In genomic region chr1:66777878-66778277, GRCm38 (mm10) we compare ENCODE assay signal across 13 mouse cellular contexts. TPM values are rescaled to one million over a fixed set of nuclear protein-coding genes. Genes with fewer than 3 reads are reported as not detected.
DNase-seq lines count a peak whose midpoint lies in the region; ATAC-seq and TF ChIP-seq lines count a peak whose summit lies in the region.
"Had no signal": no experiment of that assay in that cellular context is flagged by ENCODE, and none has a peak within 500 bp of the region (broad histone marks: within the 10 kb centered on the region; RNA-seq: fewer than 3 reads in every experiment).

No protein-coding gene starts in this region.

- no peaks in the 10 kb centered on the region for H3K4me1 ChIP-seq in cerebellum, adult 2 months (ENCODE audit: control insufficient read depth, insufficient read depth, low read length)
- no peaks in the 10 kb centered on the region; the same call in 1 of the 2 replicates for H3K4me1 ChIP-seq in heart, adult 2 months (ENCODE audit: control insufficient read depth, insufficient read depth, low read length)
- H3K4me1 ChIP-seq in heart, embryonic 12.5 days (replicated peaks), result no peaks in the 10 kb centered on the region
- H3K4me1 ChIP-seq: embryonic facial prominence, embryonic 13.5 days; hindbrain, embryonic 12.5 days; liver, embryonic 13.5 days; midbrain, embryonic 12.5 days had no signal

- H3K9me3 ChIP-seq in heart, embryonic 12.5 days (replicated peaks), result no peaks in the 10 kb centered on the region
- H3K9me3 ChIP-seq: embryonic facial prominence, embryonic 13.5 days; hindbrain, embryonic 12.5 days; liver, embryonic 13.5 days; midbrain, embryonic 12.5 days had no signal

- TF ChIP-seq EP300 in heart, adult 2 months (IDR thresholded peaks at IDR 0.05; ENCODE audit: insufficient read depth, low read depth, low read length), result no peak

- H3K79me2 ChIP-seq in heart, adult 2 months (replicated peaks; ENCODE audit: control insufficient read depth, insufficient read depth, low read length), result no peaks in the 10 kb centered on the region

- 10% methylated on average over 2 of the region's 2 CpGs for WGBS in cerebellum, adult 2 months
- 32% methylated on average over 2 of the region's 2 CpGs for WGBS in heart, adult 2 months
- WGBS in heart, embryonic 12.5 days, result 78% methylated on average over 2 of the region's 2 CpGs

- H3K4me3 ChIP-seq in cerebellum, adult 2 months (replicated peaks; ENCODE audit: insufficient read depth, low read depth, low read length), result no peak overlapping the region
- H3K4me3 ChIP-seq in heart, adult 2 months, result no peak overlapping the region
- H3K4me3 ChIP-seq in heart, embryonic 12.5 days, result no peak overlapping the region
- H3K4me3 ChIP-seq: embryonic facial prominence, embryonic 13.5 days; hindbrain, embryonic 12.5 days; liver, embryonic 13.5 days; midbrain, embryonic 12.5 days had no signal

- no peak for ATAC-seq in heart, embryonic 12.5 days (ENCODE audit: insufficient number of reproducible peaks, low FRiP score)

- TF ChIP-seq CTCF in cerebellum, adult 2 months (IDR thresholded peaks at IDR 0.05; ENCODE audit: borderline replicate concordance, insufficient read depth, low read depth, low read length), result no peak
- no peak for TF ChIP-seq CTCF in heart, adult 2 months (IDR thresholded peaks at IDR 0.05)

- H3K36me3 ChIP-seq in heart, adult 2 months (ENCODE audit: control insufficient read depth, insufficient read depth, low read length), result peaks cover 5% of the 10 kb centered on the region
- H3K36me3 ChIP-seq in heart, embryonic 12.5 days, result peaks cover 6% of the 10 kb centered on the region; the same call in 1 of the 2 replicates
- H3K36me3 ChIP-seq: hindbrain, embryonic 12.5 days; liver, embryonic 13.5 days; midbrain, embryonic 12.5 days had no signal

- no peak overlapping the region for H3K9ac ChIP-seq in heart, adult 2 months (ENCODE audit: low read depth, low read length)
- H3K9ac ChIP-seq in heart, embryonic 12.5 days, result no peak overlapping the region
- H3K9ac ChIP-seq: embryonic facial prominence, embryonic 13.5 days; hindbrain, embryonic 12.5 days; liver, embryonic 13.5 days; midbrain, embryonic 12.5 days had no signal

- no peak overlapping the region for H3K27ac ChIP-seq in cerebellum, adult 2 months (ENCODE audit: insufficient read depth, low read length)
- H3K27ac ChIP-seq in heart, adult 2 months, result no peak overlapping the region
- H3K27ac ChIP-seq in heart, embryonic 12.5 days (ENCODE audit: poor library complexity, severe bottlenecking), result no peak overlapping the region
- H3K27ac ChIP-seq: embryonic facial prominence, embryonic 13.5 days; hindbrain, embryonic 12.5 days; liver, embryonic 13.5 days; midbrain, embryonic 12.5 days had no signal

- no peak for TF ChIP-seq POLR2A in cerebellum, adult 2 months (IDR thresholded peaks at IDR 0.05; ENCODE audit: borderline replicate concordance, insufficient read depth, low read length)
- no peak for TF ChIP-seq POLR2A in heart, adult 2 months (IDR thresholded peaks at IDR 0.05; ENCODE audit: insufficient read depth, low read depth, low read length)

- intact Hi-C loops in heart, adult 2 months (cut with DNase I), result no loop called here

- H3K4me2 ChIP-seq in heart, embryonic 12.5 days, result no peak overlapping the region
- H3K4me2 ChIP-seq: embryonic facial prominence, embryonic 13.5 days; hindbrain, embryonic 12.5 days; liver, embryonic 13.5 days; midbrain, embryonic 12.5 days had no signal

- H3K27me3 ChIP-seq in cerebellum, adult 2 months (ENCODE audit: control insufficient read depth, insufficient read depth, low read length), result no peaks in the 10 kb centered on the region
- no peaks in the 10 kb centered on the region for H3K27me3 ChIP-seq in heart, adult 2 months (ENCODE audit: control insufficient read depth, insufficient read depth, low read length)
- H3K27me3 ChIP-seq in heart, embryonic 12.5 days (replicated peaks), result no peaks in the 10 kb centered on the region
- H3K27me3 ChIP-seq: embryonic facial prominence, embryonic 13.5 days; hindbrain, embryonic 12.5 days; liver, embryonic 13.5 days; midbrain, embryonic 12.5 days had no signal

- DNase-seq in cerebellum, adult 2 months, result peak; percentile 15 to 21
- DNase-seq in cerebellum, adult 9-11 months, result no peak
- peak; percentile 40 for DNase-seq in heart, adult 2 months
- peak; percentile 9 for DNase-seq in right cerebral cortex, postnatal 4 days
- no peak for DNase-seq in right cerebral cortex, postnatal 14 days
- peak; percentile 10 for DNase-seq in telencephalon, adult 2 months (ENCODE audit: low read depth, low spot score)
- DNase-seq in thymus, postnatal 25 days, result no peak
- DNase-seq: cerebellum, adult 11 months; liver, embryonic 13.5 days had no signal

RNA-seq across cellular contexts. Expression of gene Kansl1l, which starts 39.5 kb away (rescaled TPM):
- 10.4 and 11.9 TPM in 2 replicates for polyA plus RNA-seq in cerebellum, adult 2 months (2012; rRNA removed)
- total RNA-seq in heart, adult 2 months (2021), result 10 to 100 TPM; 22.9 to 23.4 TPM
- 5.1 and 9.5 TPM in 2 replicates for polyA plus RNA-seq in heart, adult 2 months (2012; rRNA removed)
- polyA plus RNA-seq in heart, embryonic 12.5 days (2016; fragmentation: Nextera tagmentation; extraction: Ambion mirVana), result 12.1 and 13.1 TPM in 2 replicates

Comparison
In these comparisons a context has a peak if more than half of its experiments do, and no peak if none do; other contexts are left out.
1. DNase-seq: peak in cerebellum, adult 2 months (2 of 2), heart, adult 2 months (2 of 2), right cerebral cortex, postnatal 4 days (single experiment) and telencephalon, adult 2 months (single experiment); none in cerebellum, adult 9-11 months (single experiment), right cerebral cortex, postnatal 14 days (single experiment) and thymus, postnatal 25 days (single experiment).